Mouse (Mus musculus): ENCODE results near the gene Sec63. TPM values are rescaled to one million over a fixed set of nuclear protein-coding genes. Genes with fewer than 3 reads are reported as not detected.

Sec63 gene
- polyA plus RNA-seq, 1 experiment from 2014 or later = 15.8 TPM

DNA sequence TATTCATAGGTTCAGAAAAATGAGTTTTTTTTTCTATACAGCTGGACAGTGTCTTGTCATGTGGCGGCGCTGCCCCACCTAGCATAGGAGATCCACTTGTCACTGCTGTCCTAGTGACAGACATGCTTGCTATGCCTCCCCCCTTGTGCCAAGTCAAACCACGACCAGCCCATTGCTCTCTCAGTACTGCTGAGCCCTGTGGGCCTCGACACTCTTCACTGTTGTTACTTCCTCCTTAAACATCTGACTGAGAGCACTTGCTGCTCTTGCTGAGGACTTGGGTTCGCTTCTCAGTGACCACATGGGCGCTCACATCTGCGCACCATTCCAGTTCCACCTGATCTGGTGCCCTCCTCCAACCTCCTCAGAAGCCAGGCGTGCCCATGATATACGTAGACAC, 107.1 kb downstream of the Sec63 start:
- no peak overlapping the region for H3K27ac ChIP-seq (replicated peaks)
- WGBS = 91% methylated on average over 9 of the region's 9 CpGs
- H3K4me1 ChIP-seq = peaks cover 28% of the 10 kb centered on the region
- H3K4me3 ChIP-seq (replicated peaks) = no peak overlapping the region
- no peak overlapping the region for H3K9ac ChIP-seq (replicated peaks)
- 0 out of 2 replicates have a peak, but pooled peaks cover 6% of the 10 kb centered on the region for H3K27me3 ChIP-seq (replicated peaks)
- H3K36me3 ChIP-seq = no peaks in the 10 kb centered on the region
- H3K4me2 ChIP-seq = no peak overlapping the region
- no peak for ATAC-seq (ENCODE audit: low FRiP score)
- no peaks in the 10 kb centered on the region for H3K9me3 ChIP-seq (replicated peaks)

DNA sequence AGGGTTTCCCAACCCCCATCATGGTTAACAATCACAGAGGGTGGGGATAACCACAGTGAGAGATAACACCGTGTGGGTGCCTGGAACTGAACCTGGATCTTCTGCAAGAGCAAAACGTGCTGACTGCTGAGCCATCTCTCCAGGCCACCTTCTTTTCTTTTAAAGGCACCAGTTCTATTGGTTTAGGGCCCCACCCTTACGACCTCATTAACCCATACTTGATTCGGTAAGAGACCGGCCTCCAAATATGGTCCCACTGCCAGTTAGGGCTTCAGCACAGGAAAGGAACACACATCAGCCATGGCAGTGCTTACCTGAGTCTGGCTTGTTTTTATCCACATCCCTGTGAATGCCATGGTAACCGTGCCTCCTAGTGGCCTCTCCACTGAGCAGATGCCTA, 108.2 kb downstream of the Sec63 start:
- H3K27me3 ChIP-seq (replicated peaks) = 0 out of 2 replicates have a peak, but pooled peaks cover 6% of the 10 kb centered on the region
- ATAC-seq (ENCODE audit: low FRiP score) = no peak
- H3K4me2 ChIP-seq = no peak overlapping the region
- H3K4me3 ChIP-seq (replicated peaks) = no peak overlapping the region
- H3K4me1 ChIP-seq = peaks cover 18% of the 10 kb centered on the region
- H3K9ac ChIP-seq (replicated peaks) = no peak overlapping the region
- no peaks in the 10 kb centered on the region for H3K9me3 ChIP-seq (replicated peaks)
- H3K36me3 ChIP-seq = no peaks in the 10 kb centered on the region
- no peak overlapping the region for H3K27ac ChIP-seq (replicated peaks)
- 56% methylated on average over 6 of the region's 6 CpGs for WGBS

DNA sequence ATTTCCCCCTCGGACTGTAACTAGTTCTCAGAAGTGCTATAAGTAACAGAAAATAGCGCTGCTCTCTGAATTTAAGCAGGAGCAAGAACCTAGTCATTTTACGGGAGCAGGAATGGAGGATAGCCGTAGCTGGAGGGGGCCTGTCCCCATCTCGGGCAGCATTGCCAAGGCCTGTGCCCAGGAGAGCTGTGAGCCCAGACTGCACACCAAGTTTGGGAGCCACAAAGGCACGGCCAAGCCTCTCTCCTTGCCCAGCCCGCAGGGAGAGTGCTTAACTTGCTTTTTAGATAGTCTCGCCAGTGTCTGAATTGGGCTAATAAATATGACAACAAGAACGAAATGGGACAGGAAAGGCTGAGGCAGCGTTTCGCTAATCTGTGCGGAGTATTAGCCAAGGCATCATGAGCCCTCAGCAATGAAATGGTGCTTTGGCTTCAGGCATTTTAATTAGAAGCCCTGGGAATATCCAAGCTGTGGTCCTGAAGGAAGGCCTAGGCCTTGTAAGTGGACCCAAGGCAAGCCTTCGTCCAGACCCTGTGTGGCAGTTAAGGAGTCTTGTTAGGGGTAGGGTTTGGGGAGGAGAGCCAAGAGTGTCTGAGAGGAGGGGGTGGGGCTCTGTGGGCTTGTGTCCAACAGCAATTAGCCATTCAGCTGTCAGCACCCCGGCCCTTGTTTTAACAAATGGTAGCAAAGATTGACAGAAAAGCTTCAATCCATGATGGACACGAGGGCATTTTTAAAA, 111.1 kb downstream of the Sec63 start:
- Histone ChIP-seq H3K4me3 (replicated peaks) (no peak overlapping the region), H3K27me3 (replicated peaks) (0 out of 2 replicates have a peak, but pooled peaks cover 6% of the 10 kb centered on the region), H3K4me1 (peaks cover 14% of the 10 kb centered on the region), H3K27ac (replicated peaks) (peak overlapping the region; percentile 34), H3K36me3 (no peaks in the 10 kb centered on the region), H3K4me2 (no peak overlapping the region), H3K9ac (replicated peaks) (no peak overlapping the region), H3K9me3 (replicated peaks) (no peaks in the 10 kb centered on the region)
- WGBS = 41% methylated on average over 15 of the region's 15 CpGs
- ATAC-seq (ENCODE audit: low FRiP score) = peak; percentile 32

DNA sequence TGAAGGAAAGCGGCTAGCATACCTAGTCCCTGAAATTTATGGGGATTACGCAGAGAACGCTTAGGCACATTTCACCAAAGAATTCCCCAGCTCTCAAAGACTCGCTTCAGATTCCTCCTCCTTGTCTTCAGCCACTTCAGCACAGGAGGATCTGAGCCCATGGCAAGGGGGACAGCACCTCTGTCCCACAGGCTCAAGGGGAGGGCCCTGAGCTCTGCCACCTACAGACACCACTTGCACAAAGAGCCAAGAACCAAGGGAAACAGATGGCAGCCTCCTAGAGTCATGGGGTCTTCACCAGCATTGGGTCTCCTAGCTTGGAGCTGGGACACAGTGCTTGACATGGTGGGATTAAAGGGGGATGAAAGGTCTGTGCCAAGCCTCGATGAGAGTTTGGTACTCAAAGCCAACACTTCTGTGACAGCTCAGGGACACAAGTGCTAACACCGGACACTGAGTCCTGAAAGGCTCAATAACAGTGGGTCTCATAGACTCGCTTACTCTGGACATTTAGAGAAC, 111.8 kb downstream of the Sec63 start:
- H3K4me3 ChIP-seq (replicated peaks) = no peak overlapping the region
- 0 out of 2 replicates have a peak, but pooled peaks cover 6% of the 10 kb centered on the region for H3K27me3 ChIP-seq (replicated peaks)
- no peak overlapping the region for H3K9ac ChIP-seq (replicated peaks)
- peaks cover 14% of the 10 kb centered on the region for H3K4me1 ChIP-seq
- H3K9me3 ChIP-seq (replicated peaks) = no peaks in the 10 kb centered on the region
- no peak for ATAC-seq (ENCODE audit: low FRiP score)
- no peak overlapping the region for H3K4me2 ChIP-seq
- no peaks in the 10 kb centered on the region for H3K36me3 ChIP-seq
- WGBS = 77% methylated on average over 7 of the region's 7 CpGs
- no peak overlapping the region for H3K27ac ChIP-seq (replicated peaks)

DNA sequence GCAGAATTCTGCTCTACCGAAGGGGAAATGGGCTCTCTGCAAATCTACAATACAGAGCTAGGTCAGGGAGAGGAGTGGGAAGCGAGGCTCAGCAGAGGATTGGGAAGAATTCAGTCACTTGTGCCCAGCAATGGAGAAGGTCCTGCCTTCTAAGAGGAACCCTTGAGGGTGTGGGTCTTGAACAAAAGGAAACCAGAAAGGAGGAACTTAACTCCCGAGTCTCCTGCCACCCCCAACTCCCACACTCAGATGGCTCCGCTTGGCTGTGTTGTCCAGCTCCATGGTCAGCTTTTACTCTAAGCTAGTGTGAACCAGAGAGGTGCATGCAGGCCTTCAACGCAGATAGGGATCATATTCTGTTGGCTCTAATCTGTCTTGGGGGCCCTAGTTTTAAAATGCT, 114.9 kb downstream of the Sec63 start:
- Histone ChIP-seq H3K9ac (replicated peaks) (no peak overlapping the region), H3K27me3 (replicated peaks) (no peaks in the 10 kb centered on the region), H3K4me3 (replicated peaks) (no peak overlapping the region), H3K4me1 (peaks cover 14% of the 10 kb centered on the region), H3K9me3 (replicated peaks) (no peaks in the 10 kb centered on the region), H3K36me3 (no peaks in the 10 kb centered on the region), H3K27ac (replicated peaks) (no peak overlapping the region), H3K4me2 (no peak overlapping the region)
- WGBS = 78% methylated on average over 5 of the region's 5 CpGs
- no peak for ATAC-seq (ENCODE audit: low FRiP score)

DNA sequence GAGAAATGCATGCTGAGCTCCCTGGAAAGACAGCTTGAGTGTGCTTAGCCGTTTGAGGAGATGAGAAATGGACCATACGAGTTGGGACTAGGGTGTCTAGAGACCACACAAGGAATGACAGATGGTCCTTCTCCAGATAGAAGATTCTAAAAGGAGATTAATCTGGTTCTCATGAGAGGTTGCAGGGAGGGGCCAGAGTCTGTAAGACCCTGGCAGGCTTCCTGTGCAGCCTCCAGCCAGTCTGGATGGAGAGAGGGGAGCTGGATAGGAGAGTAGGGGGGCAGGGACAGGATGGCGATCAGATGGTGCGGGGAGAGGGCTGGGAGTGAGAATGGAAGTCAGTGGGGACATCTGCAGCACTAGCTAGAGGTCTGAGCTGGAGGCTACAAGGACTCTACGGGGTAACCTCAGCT, 118.0 kb downstream of the Sec63 start:
- Histone ChIP-seq H3K9me3 (replicated peaks) (no peaks in the 10 kb centered on the region), H3K9ac (replicated peaks) (no peak overlapping the region), H3K27me3 (replicated peaks) (no peaks in the 10 kb centered on the region), H3K4me3 (replicated peaks) (no peak overlapping the region), H3K4me2 (no peak overlapping the region), H3K36me3 (no peaks in the 10 kb centered on the region), H3K4me1 (no peaks in the 10 kb centered on the region), H3K27ac (replicated peaks) (no peak overlapping the region)
- no peak for ATAC-seq (ENCODE audit: low FRiP score)
- WGBS = 72% methylated on average over 5 of the region's 5 CpGs

DNA sequence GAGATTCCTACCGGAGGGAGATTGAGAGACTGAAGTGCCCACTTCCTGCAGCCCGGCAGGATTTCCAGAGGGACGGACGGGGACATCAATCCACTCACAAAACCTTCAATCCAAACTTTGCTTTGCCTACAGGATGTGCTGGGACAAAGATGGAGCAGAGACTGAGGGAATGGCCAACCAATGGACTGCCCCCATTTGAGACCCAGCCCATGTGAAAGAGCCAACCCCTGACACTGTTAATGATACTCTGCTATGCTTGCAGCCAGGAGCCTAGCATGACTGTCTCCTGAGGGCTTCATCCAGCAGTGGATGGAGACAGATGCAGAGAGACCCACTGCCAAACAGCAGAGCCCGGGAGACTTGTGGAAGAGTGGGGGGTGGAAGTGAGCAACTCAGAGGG, 118.4 kb downstream of the Sec63 start:
- Histone ChIP-seq H3K4me3 (replicated peaks) (no peak overlapping the region), H3K9me3 (replicated peaks) (no peaks in the 10 kb centered on the region), H3K27ac (replicated peaks) (no peak overlapping the region), H3K27me3 (replicated peaks) (no peaks in the 10 kb centered on the region), H3K36me3 (no peaks in the 10 kb centered on the region), H3K4me2 (no peak overlapping the region), H3K9ac (replicated peaks) (no peak overlapping the region), H3K4me1 (no peaks in the 10 kb centered on the region)
- 83% methylated on average over 5 of the region's 5 CpGs for WGBS
- no peak for ATAC-seq (ENCODE audit: low FRiP score)

Other genes starting within 250 kb of the Sec63 start
- gene Nr2e1, start 177.9 kb upstream of the Sec63 start, polyA plus RNA-seq (2015; fragmentation: Nextera tagmentation; extraction: Ambion mirVana) = not detected in 2 replicates
- gene Ostm1, start 177.7 kb upstream of the Sec63 start, polyA plus RNA-seq (2015; fragmentation: Nextera tagmentation; extraction: Ambion mirVana) = 33.7 and 36.1 TPM in 2 replicates
- gene Scml4, start 98.9 kb downstream of the Sec63 start, polyA plus RNA-seq (2015; fragmentation: Nextera tagmentation; extraction: Ambion mirVana) = 7.9 and 9.0 TPM in 2 replicates

Measured in neural tube, embryonic 15.5 days (tissue).